ENCODE assay signal across 10 mouse cellular contexts in the genomic region with DNA sequence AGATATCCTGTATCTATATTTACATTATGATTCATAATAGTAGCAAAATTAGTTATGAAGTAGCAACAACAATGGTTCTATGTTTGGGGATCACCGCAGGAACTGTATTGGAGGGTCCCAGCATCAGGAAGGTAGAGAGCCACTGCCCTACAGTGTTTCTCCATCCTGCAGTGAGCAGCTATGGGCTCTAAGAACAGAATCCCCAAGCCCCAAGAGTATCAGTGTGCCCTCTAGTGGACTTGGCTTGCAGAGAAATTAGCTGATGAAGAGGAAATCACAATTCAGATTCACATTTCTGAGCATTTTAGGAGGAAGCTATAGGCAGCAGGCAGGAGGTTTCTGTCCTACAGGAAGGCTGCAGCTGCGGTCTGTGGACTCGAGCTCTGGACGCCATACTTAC.
DNase-seq lines count a peak whose midpoint lies in the region; ATAC-seq and TF ChIP-seq lines count a peak whose summit lies in the region.
"Had no signal": no experiment of that assay in that cellular context is flagged by ENCODE, and none has a peak within 500 bp of the region (broad histone marks: within the 10 kb centered on the region; RNA-seq: fewer than 3 reads in every experiment).

No protein-coding gene starts in this region.

- DNase-seq in hindbrain, embryonic 10.5 days (ENCODE audit: low spot score): peak; percentile 33
- DNase-seq in thymus, adult 2 months: peak; percentile 58
- no peak for DNase-seq in thymus, adult 18-20 months
- DNase-seq in naive thymus-derived CD4-positive, alpha-beta T cell, adult 2 months (ENCODE audit: low read depth): peak; percentile 78
- no peak for DNase-seq in urinary bladder, adult 2 months (ENCODE audit: low spot score)
- DNase-seq in testis, postnatal 10 days (ENCODE audit: low spot score): no peak

- H3K27ac ChIP-seq in hindbrain, embryonic 10.5 days: no peak overlapping the region
- no peak overlapping the region for H3K27ac ChIP-seq in hindbrain, embryonic 13.5 days
- no peak overlapping the region for H3K27ac ChIP-seq in thymus, adult 2 months (ENCODE audit: control insufficient read depth, insufficient read depth, low read length)
- H3K27ac ChIP-seq in forebrain, embryonic 13.5 days: no peak overlapping the region
- H3K27ac ChIP-seq: embryonic facial prominence, embryonic 12.5 days; neural tube, embryonic 13.5 days had no signal

- TF ChIP-seq POLR2A in thymus, adult 2 months (IDR thresholded peaks at IDR 0.05; ENCODE audit: control insufficient read depth, extremely low read depth, insufficient read depth, low read length, poor library complexity): no peak

- no peak overlapping the region for H3K9ac ChIP-seq in hindbrain, embryonic 13.5 days
- no peak overlapping the region for H3K9ac ChIP-seq in forebrain, embryonic 13.5 days
- H3K9ac ChIP-seq: embryonic facial prominence, embryonic 12.5 days; neural tube, embryonic 13.5 days had no signal

- H3K4me3 ChIP-seq in hindbrain, embryonic 10.5 days: no peak overlapping the region
- H3K4me3 ChIP-seq in hindbrain, embryonic 13.5 days: no peak overlapping the region
- H3K4me3 ChIP-seq in thymus, adult 2 months (ENCODE audit: control insufficient read depth, insufficient read depth, low read length): no peak overlapping the region
- no peak overlapping the region for H3K4me3 ChIP-seq in forebrain, embryonic 13.5 days
- H3K4me3 ChIP-seq: embryonic facial prominence, embryonic 12.5 days; neural tube, embryonic 13.5 days had no signal

- WGBS in hindbrain, embryonic 10.5 days: 85% methylated on average over 4 of the region's 4 CpGs
- 91% methylated on average over 4 of the region's 4 CpGs for WGBS in hindbrain, embryonic 13.5 days
- WGBS in thymus, adult 2 months: 84% methylated on average over 4 of the region's 4 CpGs
- 90% methylated on average over 4 of the region's 4 CpGs for WGBS in forebrain, embryonic 13.5 days

- no peak for ATAC-seq in hindbrain, embryonic 13.5 days (ENCODE audit: low FRiP score)
- peak; percentile 44; the same call in 1 of the 2 replicates for ATAC-seq in forebrain, embryonic 13.5 days

- H3K9me3 ChIP-seq in hindbrain, embryonic 10.5 days: no peaks in the 10 kb centered on the region
- H3K9me3 ChIP-seq in hindbrain, embryonic 13.5 days: no peaks in the 10 kb centered on the region
- no peaks in the 10 kb centered on the region for H3K9me3 ChIP-seq in forebrain, embryonic 13.5 days (replicated peaks)
- H3K9me3 ChIP-seq: embryonic facial prominence, embryonic 12.5 days; neural tube, embryonic 13.5 days had no signal

- TF ChIP-seq CTCF in thymus, adult 2 months (IDR thresholded peaks at IDR 0.05; ENCODE audit: borderline replicate concordance, control insufficient read depth, extremely low read depth, insufficient read depth, low read length, poor library complexity): no peak

- H3K27me3 ChIP-seq in hindbrain, embryonic 10.5 days (ENCODE audit: insufficient read depth, poor library complexity, severe bottlenecking): no peaks in the 10 kb centered on the region
- no peaks in the 10 kb centered on the region for H3K27me3 ChIP-seq in hindbrain, embryonic 13.5 days
- no peaks in the 10 kb centered on the region for H3K27me3 ChIP-seq in thymus, adult 2 months (ENCODE audit: control insufficient read depth, insufficient read depth, low read length)
- no peaks in the 10 kb centered on the region for H3K27me3 ChIP-seq in forebrain, embryonic 13.5 days
- H3K27me3 ChIP-seq: embryonic facial prominence, embryonic 12.5 days; neural tube, embryonic 13.5 days had no signal

- peaks cover 99% of the 10 kb centered on the region for H3K36me3 ChIP-seq in hindbrain, embryonic 10.5 days
- peaks cover 96% of the 10 kb centered on the region for H3K36me3 ChIP-seq in hindbrain, embryonic 13.5 days
- no peaks in the 10 kb centered on the region for H3K36me3 ChIP-seq in thymus, adult 2 months (ENCODE audit: control insufficient read depth, insufficient read depth, low read length)
- H3K36me3 ChIP-seq in forebrain, embryonic 13.5 days (ENCODE audit: poor library complexity, severe bottlenecking): peaks cover 95% of the 10 kb centered on the region

- H3K4me2 ChIP-seq in hindbrain, embryonic 13.5 days: no peak overlapping the region
- H3K4me2 ChIP-seq in forebrain, embryonic 13.5 days: no peak overlapping the region
- H3K4me2 ChIP-seq: embryonic facial prominence, embryonic 12.5 days; neural tube, embryonic 13.5 days had no signal

- H3K4me1 ChIP-seq in hindbrain, embryonic 10.5 days (replicated peaks): no peaks in the 10 kb centered on the region
- no peaks in the 10 kb centered on the region for H3K4me1 ChIP-seq in hindbrain, embryonic 13.5 days (replicated peaks)
- H3K4me1 ChIP-seq in thymus, adult 2 months (replicated peaks; ENCODE audit: control insufficient read depth, insufficient read depth, low read length): peaks cover 26% of the 10 kb centered on the region
- no peaks in the 10 kb centered on the region for H3K4me1 ChIP-seq in forebrain, embryonic 13.5 days
- H3K4me1 ChIP-seq: embryonic facial prominence, embryonic 12.5 days; neural tube, embryonic 13.5 days had no signal

Comparison
In these comparisons a context has a peak if more than half of its experiments do, and no peak if none do; other contexts are left out.
1. DNase-seq: peak in hindbrain, embryonic 10.5 days (single experiment), thymus, adult 2 months (single experiment) and naive thymus-derived CD4-positive, alpha-beta T cell, adult 2 months (single experiment); none in thymus, adult 18-20 months (0 of 2), urinary bladder, adult 2 months (single experiment) and testis, postnatal 10 days (single experiment).